Mouse (Mus musculus) gastrocnemius, postnatal 4 days (tissue): ENCODE data around the gene Kazn. TPM values are rescaled to one million over a fixed set of nuclear protein-coding genes. Genes with fewer than 3 reads are reported as not detected.

Experiments
- DNase-seq, 2 experiments: peaks; one replicate each; pipeline ENCODE4 v3.0.0; 2021 to 2022; ENCODE audit warnings: low spot score in 2 of 2, mixed read lengths in 2 of 2
- total RNA-seq, 2 experiments: library from RNA; stranded (reverse); gene quantifications; 2 replicates each; pipeline ENCODE4 v1.2.3; 2021

Kazn gene
- total RNA-seq, 2 experiments from 2014 or later, result 10.1 to 10.5 TPM

GRCm38 (mm10) chr4:142196626-142197025 is 42.6 kb downstream of the Kazn start:
- no peak for DNase-seq

DNA sequence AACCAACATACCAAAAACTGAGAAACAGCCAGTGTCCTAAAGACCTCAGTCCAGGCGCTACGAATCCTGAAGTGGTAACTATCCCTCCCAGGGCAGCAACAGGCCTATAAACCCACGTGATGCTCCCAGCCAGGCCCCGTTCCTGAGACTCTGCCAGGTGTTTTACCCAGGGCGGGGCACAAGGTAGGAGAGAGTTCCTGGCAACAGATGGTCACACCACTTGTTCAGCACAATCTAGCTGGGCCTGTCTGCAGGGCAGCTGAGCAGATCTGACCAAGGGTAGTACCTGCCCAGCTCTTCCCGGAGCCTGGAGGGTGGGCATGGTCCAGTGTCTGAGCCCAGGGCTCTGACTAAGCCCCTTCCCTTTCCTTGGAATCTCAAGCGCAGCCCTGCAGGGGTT is 45.4 kb downstream of the Kazn start:
- DNase-seq, result no peak

- DNase-seq, result no peak
These were observed 46.0 kb downstream of the Kazn start for GRCm38 (mm10) chr4:142193151-142193578.

DNA sequence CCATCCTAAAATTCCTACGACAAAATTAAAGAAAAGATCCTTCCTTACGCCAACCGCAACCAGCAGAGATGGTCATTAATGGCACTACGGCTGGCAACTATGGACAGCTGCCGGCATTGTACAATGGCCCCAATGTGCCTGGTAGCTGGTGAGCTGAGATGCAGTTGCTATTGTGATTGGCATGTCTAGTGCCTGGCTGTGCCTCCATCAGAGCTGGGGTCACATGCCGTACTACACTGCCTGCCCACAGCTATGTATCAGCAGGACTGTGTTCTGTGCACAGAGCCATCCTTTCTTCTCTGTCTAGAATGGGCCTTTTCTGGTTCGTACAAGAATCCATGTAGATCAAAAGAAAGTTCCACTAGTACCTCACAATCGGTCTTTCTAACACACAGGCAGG is 49.2 kb downstream of the Kazn start:
- DNase-seq, result no peak

- no peak for DNase-seq
These were observed 50.7 kb downstream of the Kazn start for GRCm38 (mm10) chr4:142188501-142188900.

- DNase-seq, result no peak
These were observed 53.0 kb downstream of the Kazn start for GRCm38 (mm10) chr4:142186155-142186554.

GRCm38 (mm10) chr4:142185533-142185900 is 53.7 kb downstream of the Kazn start:
- DNase-seq, result no peak

- no peak for DNase-seq
These were observed 54.2 kb downstream of the Kazn start for GRCm38 (mm10) chr4:142184852-142185532.

DNA sequence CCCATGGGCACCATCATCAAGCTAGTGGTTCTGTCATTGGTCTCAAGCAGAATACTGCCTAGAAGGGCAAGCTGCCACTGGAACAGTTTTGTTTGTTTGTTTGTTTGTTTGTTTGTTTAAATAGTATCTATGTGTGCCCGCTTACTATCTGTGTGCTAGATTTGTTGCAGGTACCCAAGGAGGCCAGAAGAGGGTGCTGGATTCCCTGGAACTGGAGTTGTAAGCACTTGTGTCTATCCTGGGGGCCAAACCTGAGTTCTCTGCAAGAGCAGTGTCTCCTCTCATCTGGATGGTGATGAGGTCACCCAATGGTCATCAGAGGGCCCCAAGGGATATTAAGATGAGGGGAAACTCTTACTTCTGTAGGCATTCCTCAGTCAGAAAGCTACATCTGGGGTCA is 55.6 kb downstream of the Kazn start:
- DNase-seq, result no peak

DNA sequence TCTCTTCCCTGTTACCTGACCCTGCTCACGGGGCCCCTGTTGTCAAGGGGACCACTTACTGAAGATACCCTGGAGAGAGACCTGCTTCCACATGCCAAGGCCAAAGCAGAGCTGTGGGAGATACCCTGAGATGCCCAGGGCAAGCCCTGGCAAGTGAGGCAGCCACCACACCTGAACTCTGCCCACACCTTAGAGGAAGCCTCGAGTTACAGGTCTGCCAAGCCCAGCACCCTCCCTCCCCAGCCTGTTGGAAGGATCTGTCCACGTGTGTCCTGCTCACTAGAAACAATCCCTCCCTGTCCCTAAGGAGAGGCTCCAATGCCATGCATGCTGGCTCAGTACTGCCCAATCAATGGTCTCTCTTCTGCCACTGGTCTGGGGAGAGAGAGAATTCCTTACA is 56.2 kb downstream of the Kazn start:
- DNase-seq, result no peak

DNA sequence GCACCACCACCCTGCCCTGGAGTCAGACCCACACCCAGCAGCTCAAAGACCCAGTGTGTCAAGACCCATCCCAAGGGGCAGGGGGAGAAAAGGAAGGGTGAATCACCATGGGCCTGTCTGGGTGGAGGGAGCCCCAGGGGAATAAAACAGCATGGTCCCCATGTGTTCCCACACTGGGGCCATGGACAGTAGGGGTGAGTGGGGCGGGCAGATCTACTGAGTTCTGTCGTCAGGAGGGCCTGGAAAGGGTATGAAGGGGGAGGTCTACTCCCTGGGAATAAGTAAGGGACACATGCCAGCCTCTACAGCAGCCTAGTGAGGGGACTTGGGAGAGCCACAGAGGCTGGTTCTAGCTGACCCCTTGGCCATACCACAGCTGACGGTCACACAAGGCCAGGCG is 57.6 kb downstream of the Kazn start:
- no peak for DNase-seq

- DNase-seq, result no peak
These were observed 58.3 kb downstream of the Kazn start for GRCm38 (mm10) chr4:142180874-142181273.

GRCm38 (mm10) chr4:142180289-142180688 is 58.9 kb downstream of the Kazn start:
- peak; percentile 56 to 80 for DNase-seq

DNA sequence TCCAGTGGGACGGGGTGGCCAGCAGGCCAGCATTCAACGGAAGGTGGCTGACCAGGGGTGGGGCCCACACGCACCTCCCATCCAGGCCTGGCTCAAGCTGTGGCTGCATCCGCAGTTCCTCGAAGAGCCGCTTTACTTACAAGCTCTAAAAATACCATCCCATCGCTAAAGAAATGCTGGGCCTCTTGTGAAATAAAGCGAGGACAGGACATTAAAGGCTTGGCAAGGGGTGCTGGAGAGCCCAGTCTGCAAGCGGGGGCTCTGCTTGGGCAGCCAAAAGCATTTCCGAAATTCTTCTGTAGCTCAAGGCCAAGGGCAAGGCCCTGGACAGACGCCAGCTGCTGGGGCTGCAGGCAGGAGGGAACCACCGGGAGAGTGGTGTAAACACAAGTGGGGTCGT is 59.7 kb downstream of the Kazn start:
- peak; percentile 58 to 74 for DNase-seq

DNA sequence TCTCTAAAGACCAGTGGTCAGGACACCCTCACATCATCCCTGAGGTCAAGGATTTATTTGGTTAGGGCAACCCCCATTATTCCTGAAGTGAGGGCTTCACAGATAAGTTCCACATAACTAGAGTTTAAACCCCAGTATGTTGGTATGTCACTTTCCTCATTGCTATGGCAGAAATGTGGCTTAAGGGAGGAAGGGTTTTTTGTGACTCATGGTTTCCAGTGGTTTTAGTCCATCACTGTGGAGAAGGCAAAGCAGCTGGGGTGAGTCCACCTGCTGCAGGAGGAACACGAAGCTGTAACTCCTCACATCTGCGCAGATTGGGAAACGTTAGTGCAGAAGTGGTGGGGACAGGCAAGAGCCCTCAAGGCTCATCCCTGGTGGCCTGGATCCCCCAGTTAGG is 62.5 kb downstream of the Kazn start:
- no peak for DNase-seq

DNA sequence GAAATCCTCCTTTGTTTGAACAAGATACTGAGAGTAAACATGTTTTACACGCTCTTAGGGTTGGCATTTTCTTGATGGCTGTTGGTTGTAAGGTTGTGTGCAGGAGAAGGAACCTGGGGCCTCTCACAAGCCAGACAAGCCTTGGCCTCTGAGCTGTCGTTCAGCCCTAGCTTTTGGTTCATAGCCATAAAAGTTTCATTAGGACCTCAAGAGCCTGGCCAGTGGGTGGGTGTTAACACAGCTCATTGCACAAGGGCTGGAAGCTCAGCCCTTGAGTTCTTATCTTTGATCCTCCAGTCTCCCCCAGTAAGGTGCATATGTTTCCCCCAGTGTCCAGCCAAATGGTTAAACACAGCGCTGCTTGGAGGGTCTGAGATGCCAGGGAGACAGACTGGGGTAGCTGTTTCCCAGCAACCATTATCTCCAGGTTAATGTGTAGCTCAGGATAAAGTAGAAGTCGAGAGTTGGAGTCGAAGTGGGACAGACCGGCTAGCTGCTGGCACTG is 65.2 kb downstream of the Kazn start:
- DNase-seq, result no peak

DNA sequence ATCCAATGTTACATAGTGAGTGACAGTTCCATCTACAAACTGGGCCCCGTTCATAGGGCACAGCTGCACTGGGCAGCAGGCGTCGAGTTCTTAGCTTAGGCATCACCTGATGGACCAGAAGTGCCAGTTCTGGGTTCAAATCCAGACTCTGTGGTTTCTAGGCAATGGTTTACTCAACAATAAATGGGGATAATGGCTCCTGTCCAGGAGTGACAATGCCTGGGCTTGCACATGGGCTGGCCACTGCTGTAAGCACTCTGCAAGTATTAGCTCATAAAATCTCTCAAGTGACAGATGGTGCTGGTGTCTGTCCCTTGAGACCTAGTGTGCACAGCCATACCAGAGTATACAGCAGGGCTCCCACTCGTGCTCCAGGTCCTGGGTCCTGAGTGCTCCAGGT is 66.3 kb downstream of the Kazn start:
- DNase-seq, result no peak

- no peak for DNase-seq
These were observed 67.3 kb downstream of the Kazn start for GRCm38 (mm10) chr4:142171788-142172497.

GRCm38 (mm10) chr4:142170882-142171768 is 68.1 kb downstream of the Kazn start:
- no peak for DNase-seq

DNA sequence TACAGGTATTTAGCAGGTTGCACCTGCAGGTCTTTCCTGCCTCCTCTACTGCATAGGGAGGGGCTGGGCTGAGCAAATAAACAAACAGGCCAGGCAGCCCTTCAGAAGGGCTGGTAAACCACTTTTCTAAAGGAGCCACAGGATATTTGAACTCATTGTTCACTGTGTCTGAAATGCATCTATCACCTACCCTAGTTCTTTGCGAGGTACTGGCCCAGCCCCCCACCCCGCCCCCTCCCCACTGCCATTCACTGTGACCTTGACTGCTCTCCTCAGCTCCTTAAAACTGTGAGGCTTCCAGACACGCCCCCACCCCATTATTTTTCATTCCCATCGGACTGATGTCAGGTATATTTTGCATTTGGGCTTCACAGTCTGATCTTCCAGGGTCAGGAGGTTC is 69.6 kb downstream of the Kazn start:
- no peak for DNase-seq

GRCm38 (mm10) chr4:142168352-142168751 is 70.8 kb downstream of the Kazn start:
- DNase-seq, result no peak
